Mouse (Mus musculus) neural tube, embryonic 15.5 days (tissue): ENCODE measurements around the gene Prelid1. TPM values are rescaled to one million over a fixed set of nuclear protein-coding genes. Genes with fewer than 3 reads are reported as not detected.

ENCODE experiments used
- ATAC-seq: fragments of 200-750 bp; cut with Nextera tagmentation; 2 replicates; pipeline ENCODE4 v1.8.0; 2017; ENCODE audit warnings: mild to moderate bottlenecking, moderate TSS enrichment, moderate library complexity; ENCODE audit not compliant: low FRiP score
- H3K27ac ChIP-seq: fragments of 300-500 bp; sonication (generic); replicated peaks from 2 replicates; pipeline ENCODE4 v1.5.1; 2015; ENCODE audit warnings: mild to moderate bottlenecking, inconsistent platforms
- H3K27me3 ChIP-seq: fragments of 300-500 bp; sonication (generic); replicated peaks from 2 replicates; pipeline ENCODE4 v1.6.1; 2015; ENCODE audit warnings: inconsistent platforms
- H3K36me3 ChIP-seq: fragments of 300-500 bp; sonication (generic); 2 replicates; pipeline ENCODE4 v1.6.1; 2015; ENCODE audit warnings: inconsistent platforms
- H3K4me1 ChIP-seq: fragments of 300-500 bp; sonication (generic); 2 replicates; pipeline ENCODE4 v1.6.1; 2015; ENCODE audit warnings: inconsistent platforms
- H3K4me2 ChIP-seq: fragments of 300-500 bp; sonication (generic); 2 replicates; pipeline ENCODE4 v1.6.1; 2015; ENCODE audit warnings: inconsistent platforms, mild to moderate bottlenecking, moderate library complexity
- H3K4me3 ChIP-seq: fragments of 300-500 bp; sonication (generic); replicated peaks from 2 replicates; pipeline ENCODE4 v1.5.1; 2015; ENCODE audit warnings: mild to moderate bottlenecking, inconsistent platforms
- H3K9ac ChIP-seq: fragments of 300-500 bp; sonication (generic); replicated peaks from 2 replicates; pipeline ENCODE4 v1.6.1; 2015; ENCODE audit warnings: mild to moderate bottlenecking, inconsistent platforms
- H3K9me3 ChIP-seq: fragments of 300-500 bp; sonication (generic); replicated peaks from 2 replicates; pipeline ENCODE4 v1.6.1; 2016; ENCODE audit warnings: inconsistent platforms
- WGBS: fragments of 180-500 bp; shearing (Covaris S2); methylation state at CpG from one replicate; pipeline ENCODE4 v1.1.7; 2015; ENCODE audit warnings: mixed read lengths; 5-methylcytosine and 5-hydroxymethylcytosine counted together
- polyA plus RNA-seq: library from polyadenylated mRNA; unstranded; fragments of >200 nt; fragmentation: Nextera tagmentation; extraction: Ambion mirVana; gene quantifications from 2 replicates; pipeline ENCODE4 v1.2.1, GENCODE M21; 2015

The Prelid1 gene
- polyA plus RNA-seq, 1 experiment from 2014 or later = 311 TPM

DNA sequence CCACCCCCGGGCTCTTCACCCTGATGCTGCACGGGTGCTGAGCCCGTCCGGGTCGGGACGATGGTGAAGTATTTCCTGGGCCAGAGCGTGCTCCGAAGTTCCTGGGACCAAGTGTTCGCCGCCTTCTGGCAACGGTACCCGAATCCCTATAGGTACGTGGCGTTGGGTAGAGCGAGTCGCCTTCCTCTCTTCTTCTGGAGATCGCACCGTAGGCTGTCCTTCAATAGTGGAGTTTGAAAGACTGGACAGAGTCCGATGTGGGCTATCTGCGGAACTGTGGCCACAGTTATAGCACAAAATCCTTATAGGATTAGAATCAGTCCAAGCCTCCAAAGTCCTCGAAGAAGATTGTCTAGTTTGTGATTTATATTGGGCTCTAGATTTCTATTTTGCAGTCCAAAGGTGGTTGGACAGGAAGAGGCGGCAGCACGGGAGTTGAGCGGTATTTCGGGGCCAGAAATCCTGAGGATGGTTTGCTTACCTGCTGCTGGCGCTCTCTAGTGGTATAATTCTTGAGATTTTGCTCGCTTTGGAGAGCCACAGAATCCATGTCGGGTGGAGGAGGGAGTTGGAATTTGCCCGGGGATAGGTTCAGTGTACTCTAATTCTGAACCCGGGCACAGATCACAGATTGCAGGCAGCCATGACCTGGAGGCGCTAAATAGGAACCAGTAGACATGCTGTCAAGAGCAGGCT is 2.0 kb downstream of the Prelid1 start:
- Histone ChIP-seq H3K4me3 (peak overlapping the region; percentile 86), H3K9ac (peak overlapping the region; percentile 86), H3K9me3 (no peaks in the 10 kb centered on the region), H3K27me3 (no peaks in the 10 kb centered on the region), H3K36me3 (peaks cover 53% of the 10 kb centered on the region), H3K4me1 (peaks cover 44% of the 10 kb centered on the region), H3K27ac (peak overlapping the region; percentile 81), H3K4me2 (peak overlapping the region; percentile 92)
- ATAC-seq = peak; percentile 30; the same call in 1 of the 2 replicates
- 1% methylated on average over 31 of the region's 31 CpGs for WGBS

DNA sequence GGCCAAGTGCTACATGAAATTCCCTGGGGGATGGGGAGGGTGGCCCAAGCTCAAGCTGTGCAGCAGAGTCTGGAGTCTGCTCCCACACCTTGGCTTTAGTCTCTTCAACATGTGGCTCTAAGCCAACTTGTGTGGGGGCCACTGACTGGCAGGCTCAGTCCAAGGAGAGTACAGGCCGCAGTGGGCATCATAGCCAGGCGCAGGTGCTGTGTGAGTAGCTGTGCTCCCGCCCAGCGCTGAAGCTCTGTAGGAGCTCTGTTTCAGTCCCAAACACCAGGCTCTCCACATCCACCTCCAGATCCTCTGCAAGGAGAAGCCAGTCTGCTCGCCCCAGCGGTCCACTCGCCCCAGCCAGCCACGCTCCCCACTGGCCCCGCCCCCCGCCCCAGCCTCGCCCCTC is 5.3 kb downstream of the Prelid1 start:
- no peak for ATAC-seq
- H3K4me1 ChIP-seq = peaks cover 63% of the 10 kb centered on the region
- H3K9ac ChIP-seq = no peak overlapping the region
- H3K27me3 ChIP-seq = no peaks in the 10 kb centered on the region
- no peak overlapping the region for H3K27ac ChIP-seq
- H3K36me3 ChIP-seq = peaks cover 29% of the 10 kb centered on the region
- 82% methylated on average over 11 of the region's 11 CpGs for WGBS
- H3K4me3 ChIP-seq = no peak overlapping the region
- no peaks in the 10 kb centered on the region for H3K9me3 ChIP-seq
- H3K4me2 ChIP-seq = no peak overlapping the region

DNA sequence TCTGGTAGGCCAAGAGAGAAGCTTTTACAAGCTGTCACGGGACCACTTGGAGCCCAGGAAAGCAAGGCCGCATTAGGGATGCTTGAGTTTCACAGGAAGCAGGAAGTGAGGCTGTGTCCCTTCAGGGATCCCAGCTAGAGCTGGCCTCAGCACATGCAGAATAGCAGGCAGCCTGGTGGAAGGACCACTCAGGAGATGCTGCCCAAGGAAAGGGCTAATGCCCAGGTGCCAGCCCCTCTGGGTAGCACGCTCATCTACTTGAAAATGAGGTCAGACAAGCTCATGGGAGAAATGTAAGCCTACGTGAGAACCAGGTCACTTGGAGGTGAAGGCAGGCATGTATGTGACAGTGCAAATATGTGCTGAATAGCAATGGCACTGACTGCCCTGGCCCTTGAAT is 6.9 kb downstream of the Prelid1 start:
- H3K9ac ChIP-seq = no peak overlapping the region
- H3K4me1 ChIP-seq = peaks cover 59% of the 10 kb centered on the region
- peaks cover 29% of the 10 kb centered on the region for H3K36me3 ChIP-seq
- H3K4me2 ChIP-seq = peak overlapping the region; percentile 98; the same call in 1 of the 2 replicates
- no peaks in the 10 kb centered on the region for H3K9me3 ChIP-seq
- H3K4me3 ChIP-seq = no peak overlapping the region
- WGBS = 54% methylated on average over 4 of the region's 4 CpGs
- no peaks in the 10 kb centered on the region for H3K27me3 ChIP-seq
- peak overlapping the region; percentile 54; the same call in 1 of the 2 replicates for H3K27ac ChIP-seq
- no peak for ATAC-seq

DNA sequence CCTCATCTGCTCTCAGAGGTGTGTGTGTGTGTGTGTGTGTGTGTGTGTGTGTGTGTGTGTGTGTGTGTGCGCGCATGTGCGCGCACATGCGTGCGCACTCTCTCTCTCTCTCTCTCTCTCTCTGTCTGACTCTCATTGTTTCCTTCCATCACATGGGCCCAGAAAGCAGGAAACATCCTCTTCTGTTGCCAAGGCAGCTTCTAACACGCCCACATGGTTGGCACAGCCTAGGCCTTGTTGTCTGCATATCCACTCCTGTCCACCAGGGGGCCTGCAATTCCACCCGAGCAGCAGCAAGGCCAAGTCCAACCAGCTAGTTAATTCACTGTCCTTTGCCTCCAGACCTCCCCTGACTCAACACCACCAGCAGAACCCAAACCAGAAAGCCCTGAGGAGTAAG is 7.3 kb downstream of the Prelid1 start:
- H3K9ac ChIP-seq = 0 out of 2 replicates have a peak overlapping the region, but pooled peaks have one; percentile 20
- peaks cover 55% of the 10 kb centered on the region for H3K4me1 ChIP-seq
- peak overlapping the region; percentile 98 for H3K4me2 ChIP-seq
- H3K27me3 ChIP-seq = no peaks in the 10 kb centered on the region
- WGBS = 45% methylated on average over 8 of the region's 8 CpGs
- H3K36me3 ChIP-seq = peaks cover 29% of the 10 kb centered on the region
- H3K4me3 ChIP-seq = 0 out of 2 replicates have a peak overlapping the region, but pooled peaks have one; percentile 10
- peak overlapping the region; percentile 54; the same call in 1 of the 2 replicates for H3K27ac ChIP-seq
- ATAC-seq = peak; percentile 19
- no peaks in the 10 kb centered on the region for H3K9me3 ChIP-seq

DNA sequence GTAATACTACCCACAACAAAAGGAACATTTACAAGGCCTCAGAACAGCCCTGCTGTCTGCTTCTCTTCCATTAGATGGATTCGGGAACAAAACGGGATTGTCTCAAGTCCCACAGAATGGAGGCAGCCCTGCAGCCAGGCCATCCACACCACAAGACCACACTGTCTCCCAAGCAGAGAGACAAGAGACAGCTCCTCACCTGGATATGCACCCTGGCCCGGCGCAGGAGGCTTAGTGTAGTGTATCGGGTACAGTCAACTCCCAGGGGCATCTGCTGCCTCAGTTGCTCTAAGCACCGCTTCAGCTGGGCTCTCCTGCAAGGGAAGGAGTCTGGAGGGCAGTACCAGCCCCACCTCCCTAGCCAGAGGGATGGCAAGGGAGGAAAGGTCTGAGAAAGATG is 7.9 kb downstream of the Prelid1 start:
- Histone ChIP-seq H3K4me3 (0 out of 2 replicates have a peak overlapping the region, but pooled peaks have one; percentile 83), H3K27me3 (no peaks in the 10 kb centered on the region), H3K9me3 (no peaks in the 10 kb centered on the region), H3K36me3 (peaks cover 28% of the 10 kb centered on the region), H3K27ac (no peak overlapping the region), H3K9ac (peak overlapping the region; percentile 20; the same call in 1 of the 2 replicates), H3K4me1 (peaks cover 50% of the 10 kb centered on the region), H3K4me2 (peak overlapping the region; percentile 98)
- WGBS = 89% methylated on average over 6 of the region's 6 CpGs
- no peak for ATAC-seq

DNA sequence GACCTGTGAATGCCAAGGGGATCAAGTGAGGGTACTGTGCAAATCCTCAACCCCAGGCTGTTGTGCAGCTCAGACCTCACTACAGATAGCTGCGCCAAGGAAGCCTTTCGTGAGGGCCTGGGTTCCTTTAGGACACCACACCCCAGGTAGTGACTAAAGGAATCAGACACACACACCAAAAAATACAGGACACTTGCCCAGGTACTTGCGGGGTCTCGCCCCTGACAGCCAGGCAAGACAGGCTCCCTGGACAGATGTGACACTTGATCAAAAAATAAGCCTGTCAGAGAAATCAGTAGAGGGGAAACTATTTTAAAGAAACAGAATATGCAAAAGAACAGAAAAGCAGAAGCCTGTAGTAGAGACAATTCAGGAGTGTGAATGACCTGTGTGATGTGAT is 8.3 kb downstream of the Prelid1 start:
- no peaks in the 10 kb centered on the region for H3K27me3 ChIP-seq
- 87% methylated on average over 4 of the region's 4 CpGs for WGBS
- no peak for ATAC-seq

DNA sequence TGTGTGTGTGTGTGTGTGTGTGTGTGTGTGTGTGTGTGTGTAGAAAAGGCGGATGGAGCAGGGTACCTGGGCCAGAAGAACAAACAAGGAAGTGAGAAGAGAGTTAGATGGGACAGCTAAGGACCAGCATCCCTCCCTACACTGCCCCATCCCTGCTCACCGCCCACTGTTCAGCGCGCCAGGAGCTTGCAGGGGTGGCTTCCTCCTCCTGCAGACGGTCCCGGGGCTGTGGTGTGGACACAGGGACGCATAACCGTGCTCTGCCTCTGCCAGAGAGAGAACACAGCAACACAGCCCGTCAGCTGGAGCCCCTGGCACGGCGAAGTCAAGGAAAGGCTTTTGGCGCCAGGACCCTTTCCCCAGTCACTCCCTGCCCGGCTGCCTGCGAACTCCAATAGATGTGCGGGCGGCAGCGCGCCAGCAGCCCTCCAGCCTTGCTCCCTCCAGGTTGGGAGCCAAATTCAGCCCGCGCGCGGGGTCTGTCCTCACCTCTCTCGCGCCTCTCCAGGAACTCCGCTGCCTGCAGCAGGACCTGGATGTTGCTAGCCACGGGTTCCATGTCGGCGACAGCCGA is 8.9 kb downstream of the Prelid1 start:
- Histone ChIP-seq H3K4me1 (peaks cover 40% of the 10 kb centered on the region), H3K9ac (peak overlapping the region; percentile 63), H3K36me3 (peaks cover 17% of the 10 kb centered on the region), H3K27ac (peak overlapping the region; percentile 82; the same call in 1 of the 2 replicates), H3K27me3 (no peaks in the 10 kb centered on the region), H3K4me3 (peak overlapping the region; percentile 83), H3K9me3 (no peaks in the 10 kb centered on the region), H3K4me2 (peak overlapping the region; percentile 98)
- under 1% methylated on average over 28 of the region's 29 CpGs for WGBS
- ATAC-seq = peak; percentile 25

More for the DNA sequence above, 8.3 kb downstream of the Prelid1 start:
- Histone ChIP-seq H3K9me3 (no peaks in the 10 kb centered on the region), H3K27ac (no peak overlapping the region), H3K4me1 (peaks cover 45% of the 10 kb centered on the region), H3K4me2 (peak overlapping the region; percentile 98), H3K36me3 (peaks cover 23% of the 10 kb centered on the region), H3K9ac (peak overlapping the region; percentile 63; the same call in 1 of the 2 replicates), H3K4me3 (peak overlapping the region; percentile 83; the same call in 1 of the 2 replicates)

DNA sequence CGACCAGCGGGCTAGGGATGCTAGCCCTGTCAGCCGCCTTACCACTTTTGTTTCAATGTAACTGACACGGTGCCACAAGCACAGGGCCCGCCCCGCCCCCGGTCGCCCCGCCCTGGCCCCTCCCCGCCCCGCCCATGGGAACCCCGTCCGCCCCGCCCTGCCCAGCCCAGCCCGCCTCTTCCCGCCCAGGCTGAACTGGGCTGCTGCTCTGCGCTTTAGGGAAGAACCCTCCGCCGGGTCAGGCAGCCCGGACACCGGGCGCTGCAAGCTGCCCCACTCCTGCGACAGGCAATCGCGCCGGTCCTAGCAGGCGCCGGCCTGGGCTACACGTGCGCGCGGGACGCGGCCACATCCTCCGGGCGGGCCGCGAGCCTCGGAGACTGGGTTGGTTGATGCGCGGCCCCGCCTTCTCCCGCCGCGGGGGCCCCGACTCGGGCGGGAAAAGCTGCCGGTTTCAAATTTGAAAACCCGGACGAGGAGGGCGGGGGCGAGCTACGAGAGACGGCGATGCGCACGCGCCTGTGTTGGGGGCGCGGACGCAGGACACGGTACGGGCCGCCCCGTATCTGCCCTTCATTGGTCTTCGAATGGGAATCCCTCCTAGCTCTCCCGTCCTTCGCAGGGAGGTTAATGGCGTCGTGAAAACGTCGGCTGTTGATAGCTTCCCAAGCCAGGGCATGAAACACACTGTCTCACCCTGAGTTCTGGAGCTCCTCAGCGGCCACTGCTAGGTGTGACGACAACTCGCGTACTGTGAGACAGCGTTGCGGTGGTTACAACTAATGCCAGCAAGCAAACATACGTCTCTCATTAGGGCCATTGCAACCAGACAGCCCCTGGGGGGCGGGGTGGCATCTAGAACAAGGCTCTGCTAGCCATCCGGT is 9.6 kb downstream of the Prelid1 start, which contains the start of gene Mxd3:
Mxd3 (minus strand) TSS at position 141 of the 884 bp plus-strand sequence.
- peaks cover 37% of the 10 kb centered on the region for H3K4me1 ChIP-seq
- H3K27me3 ChIP-seq = no peaks in the 10 kb centered on the region
- H3K27ac ChIP-seq = peak within 1 kb of the TSS; percentile 82
- under 1% methylated on average over 81 of the region's 82 CpGs for WGBS
- peak within 1 kb of the TSS; percentile 98 for H3K4me2 ChIP-seq
- ATAC-seq = peak; percentile 85
- peak within 1 kb of the TSS; percentile 63 for H3K9ac ChIP-seq
- no peaks in the 10 kb centered on the region for H3K9me3 ChIP-seq
- H3K36me3 ChIP-seq = peaks cover 13% of the 10 kb centered on the region
- H3K4me3 ChIP-seq = peak within 1 kb of the TSS; percentile 83

DNA sequence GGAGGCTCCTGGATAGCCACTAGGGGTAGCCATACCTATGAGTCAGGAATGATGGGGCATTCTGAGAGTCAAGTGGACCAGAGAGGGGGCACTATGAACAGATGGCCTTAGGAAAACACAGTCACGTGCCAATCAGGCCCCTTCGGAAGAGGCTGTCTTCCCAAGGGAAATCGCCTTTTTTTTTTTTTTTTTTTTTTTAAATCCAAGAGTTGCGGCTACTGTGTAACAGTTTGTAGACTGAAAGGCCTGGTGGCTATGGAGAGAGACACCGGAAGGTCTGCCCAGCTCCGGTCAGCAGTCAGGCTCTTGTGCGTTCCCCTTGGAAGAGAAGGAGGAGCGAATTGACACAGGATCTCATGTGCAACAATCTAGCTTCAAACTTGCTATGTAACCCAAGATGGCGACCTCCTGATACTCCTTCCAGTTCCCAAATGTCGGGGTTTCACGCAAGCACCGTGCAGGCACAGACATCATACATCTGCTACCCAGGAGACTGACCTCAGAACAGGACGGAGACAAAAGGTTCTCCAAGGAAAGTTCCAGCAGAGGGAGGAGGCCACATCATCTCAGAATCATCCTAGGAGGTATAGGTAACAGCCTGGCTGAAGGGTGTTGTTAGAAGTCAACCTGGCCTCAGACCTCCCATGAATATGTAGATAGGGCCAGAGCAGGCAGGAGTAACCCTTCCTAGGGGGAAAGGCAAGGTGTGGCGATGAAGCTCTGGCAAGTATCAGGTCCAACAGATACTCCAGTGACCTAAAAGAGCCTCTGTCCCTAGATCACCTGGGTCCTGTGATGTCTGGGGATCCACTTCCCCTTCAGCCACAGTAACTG is 10.5 kb downstream of the Prelid1 start:
- ATAC-seq = no peak
- WGBS = 49% methylated on average over 14 of the region's 14 CpGs
- H3K4me3 ChIP-seq = peak overlapping the region; percentile 83
- H3K27ac ChIP-seq = peak overlapping the region; percentile 82
- no peaks in the 10 kb centered on the region for H3K27me3 ChIP-seq
- peak overlapping the region; percentile 98 for H3K4me2 ChIP-seq
- peaks cover 5% of the 10 kb centered on the region for H3K36me3 ChIP-seq
- H3K9me3 ChIP-seq = no peaks in the 10 kb centered on the region
- peaks cover 37% of the 10 kb centered on the region for H3K4me1 ChIP-seq
- H3K9ac ChIP-seq = peak overlapping the region; percentile 63

DNA sequence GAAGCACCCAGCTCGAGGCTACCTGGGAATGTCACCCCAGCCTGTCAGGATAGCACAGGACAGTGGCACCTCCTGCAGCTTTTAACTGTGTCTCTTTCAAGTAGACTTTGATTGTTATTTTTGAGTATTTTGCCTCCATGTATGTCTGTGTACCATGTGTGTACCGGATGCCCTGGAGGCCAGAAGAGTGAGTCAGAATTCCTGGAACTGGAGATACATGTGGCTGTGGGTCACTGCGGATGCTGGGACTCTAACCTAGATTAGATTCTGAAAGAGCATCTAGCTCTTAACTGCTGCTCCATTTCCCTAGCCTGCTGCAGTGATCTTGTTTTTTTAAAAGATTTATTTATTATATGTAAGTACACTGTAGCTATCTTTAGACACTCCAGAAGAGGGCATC is 12.0 kb downstream of the Prelid1 start:
- H3K9me3 ChIP-seq = no peaks in the 10 kb centered on the region
- H3K27ac ChIP-seq = no peak overlapping the region
- H3K4me2 ChIP-seq = no peak overlapping the region
- H3K27me3 ChIP-seq = no peaks in the 10 kb centered on the region
- H3K9ac ChIP-seq = no peak overlapping the region
- peaks cover 31% of the 10 kb centered on the region for H3K4me1 ChIP-seq
- H3K4me3 ChIP-seq = no peak overlapping the region
- ATAC-seq = no peak
- H3K36me3 ChIP-seq = no peaks in the 10 kb centered on the region
- 96% methylated on average over 3 of the region's 3 CpGs for WGBS
